Mouse (Mus musculus) cerebellum, adult (tissue): ENCODE results near the gene Atp2b2.

Experiments
- ATAC-seq: cut with Nextera tagmentation; 2 replicates; pipeline ENCODE4 v1.9.2; 2017; ENCODE audit warnings: mild to moderate bottlenecking, moderate library complexity, mixed read lengths; ENCODE audit not compliant: insufficient number of reproducible peaks, low FRiP score, low TSS enrichment

Atp2b2 gene

DNA sequence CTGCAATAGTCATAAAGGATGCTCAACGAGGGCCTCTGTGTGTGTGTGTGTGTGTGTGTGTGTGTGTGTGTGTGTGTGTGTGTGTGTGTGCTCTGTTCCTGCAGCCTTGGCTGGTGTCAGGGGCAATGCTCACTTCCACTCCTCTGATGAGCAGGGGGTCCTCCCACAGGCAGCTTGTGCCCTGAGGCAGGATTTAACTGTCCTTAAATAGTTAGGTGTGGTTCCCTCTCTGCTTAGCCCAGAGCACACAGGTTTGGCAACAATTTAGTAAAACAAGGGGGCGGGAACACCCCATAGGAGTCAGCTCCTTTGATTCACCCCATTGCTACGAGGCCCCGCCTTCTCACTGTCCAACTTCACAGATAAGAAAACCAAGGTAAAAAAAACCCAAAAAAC lies 181.0 kb downstream of the Atp2b2 start:
- no peak for ATAC-seq

DNA sequence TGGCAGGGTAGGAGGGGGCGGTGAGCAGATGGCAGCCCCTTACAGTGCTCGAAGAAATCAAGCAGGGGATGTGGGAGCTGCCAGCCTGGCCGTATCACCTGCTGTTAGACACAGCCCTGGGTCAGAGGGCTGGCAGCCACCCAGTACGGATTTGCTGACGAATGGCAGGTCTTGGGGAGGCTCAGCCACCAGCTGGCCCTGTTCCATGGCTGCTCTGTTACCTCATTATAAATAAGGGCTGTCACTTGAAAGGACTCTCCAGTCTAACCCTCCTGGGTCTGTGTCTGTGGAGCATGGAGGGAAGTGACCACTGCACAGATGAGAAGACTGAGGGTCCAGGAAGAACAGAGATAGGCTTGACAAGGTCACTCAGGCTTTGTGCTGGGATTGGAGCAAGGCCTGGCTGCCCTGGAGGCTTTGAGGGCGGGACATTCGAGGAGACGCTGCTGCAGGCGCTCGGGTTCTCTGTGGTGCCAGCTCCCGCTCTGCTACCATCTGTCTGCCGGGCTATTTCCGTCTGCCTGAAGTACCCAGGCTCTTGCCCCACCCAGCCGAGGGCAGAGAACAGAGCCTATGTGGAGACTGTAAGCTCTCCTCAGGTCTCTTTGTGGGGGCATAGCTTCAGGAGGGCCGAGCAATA lies 181.6 kb downstream of the Atp2b2 start:
- ATAC-seq: peak; percentile 80

DNA sequence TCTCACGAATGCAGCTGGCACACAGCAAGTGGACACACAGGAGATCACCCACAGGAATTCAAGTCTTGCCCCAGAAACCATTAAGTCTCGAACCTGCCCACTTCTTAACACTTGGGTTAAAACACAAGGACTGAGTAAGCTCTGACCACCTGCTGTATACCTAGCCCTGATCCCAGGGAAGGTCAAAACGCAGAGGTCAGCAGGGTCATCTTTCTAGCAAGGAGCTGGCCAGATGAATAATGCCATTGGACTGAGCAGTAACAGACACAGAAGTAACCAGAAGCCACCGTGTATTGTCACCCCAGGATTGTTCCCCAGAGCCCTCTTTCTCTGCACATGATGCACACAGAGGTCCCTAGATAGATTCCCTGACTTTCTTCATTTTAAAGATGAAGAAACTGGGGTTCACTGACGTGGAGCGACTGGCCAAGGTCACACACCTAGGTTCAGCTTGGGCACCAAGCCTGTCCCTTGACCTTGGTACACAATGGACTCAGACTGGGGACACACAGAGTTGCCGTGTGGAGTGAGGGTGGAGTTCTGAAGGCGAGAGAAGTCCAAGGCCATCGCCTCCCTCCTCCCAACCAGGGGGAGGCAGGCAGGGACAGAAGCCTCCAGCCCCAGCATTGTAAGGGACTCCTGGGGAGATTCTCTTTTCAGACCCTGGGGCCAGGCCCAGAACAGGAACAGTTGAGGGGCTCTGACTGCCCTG lies 182.2 kb downstream of the Atp2b2 start:
- no peak for ATAC-seq

DNA sequence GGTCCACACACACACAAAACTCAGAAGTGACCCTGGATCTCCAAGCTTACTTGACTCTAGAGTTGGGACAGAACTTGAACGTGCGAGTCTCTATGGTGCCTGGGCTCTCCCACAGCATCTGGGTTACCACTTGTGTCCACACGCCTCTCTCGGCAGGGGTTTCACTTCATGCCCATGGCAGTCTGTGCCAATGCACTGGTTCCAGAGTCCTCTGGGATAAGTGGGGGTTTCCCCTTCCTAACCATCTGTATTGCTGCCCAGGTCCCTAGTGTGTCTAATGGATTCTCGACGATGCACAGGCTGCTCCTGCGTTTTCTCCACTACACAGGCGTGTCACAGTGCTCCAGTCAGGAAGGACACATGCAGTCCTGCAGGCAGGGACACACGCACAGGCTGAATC lies 184.1 kb downstream of the Atp2b2 start:
- ATAC-seq: no peak

DNA sequence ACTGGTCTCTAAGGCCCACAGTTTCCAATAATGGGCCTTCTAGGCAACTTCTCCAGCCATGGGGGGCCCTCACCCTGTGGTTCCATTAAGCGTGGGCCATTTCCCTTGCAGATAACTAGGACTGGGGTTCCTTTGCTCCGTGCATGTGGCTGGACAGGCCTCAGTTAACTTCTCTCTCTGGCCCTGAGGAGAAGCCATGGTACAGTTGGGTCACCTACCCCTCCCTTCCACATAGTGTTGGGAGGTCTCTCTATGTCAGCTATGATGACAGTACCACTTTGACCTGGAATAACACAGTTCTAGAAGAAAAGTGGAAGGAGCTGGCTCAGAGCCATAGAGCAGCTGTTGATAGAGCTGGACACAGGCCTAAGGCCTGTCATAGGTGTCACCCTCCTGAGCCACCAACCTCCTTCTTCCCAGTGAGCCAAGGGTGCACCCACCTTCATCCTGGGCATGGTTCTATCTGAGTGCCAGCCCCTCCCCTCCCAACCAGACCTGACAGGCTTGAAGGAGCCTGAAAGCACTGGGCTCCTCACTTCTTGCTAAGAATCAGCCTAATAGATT lies 185.0 kb downstream of the Atp2b2 start:
- ATAC-seq: no peak

DNA sequence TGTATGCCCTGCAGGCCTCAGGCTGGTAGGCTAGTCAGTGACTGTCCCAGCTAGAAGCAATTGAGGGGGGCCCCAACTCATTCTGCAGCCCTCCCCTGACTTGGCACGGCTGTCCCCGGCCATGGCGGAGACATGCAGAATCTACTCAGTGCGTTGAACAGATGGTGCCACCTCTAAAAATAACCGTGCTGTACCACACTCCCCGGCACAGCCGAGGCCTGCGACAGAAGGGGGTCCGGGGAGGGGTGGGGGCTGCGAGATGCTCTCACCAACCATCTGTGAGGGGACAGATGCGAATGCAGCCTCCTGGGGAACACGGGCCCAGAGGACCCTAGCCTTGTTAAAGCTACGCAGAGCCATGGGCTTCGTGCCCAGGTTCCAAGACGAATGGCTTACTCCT lies 185.6 kb downstream of the Atp2b2 start:
- peak; percentile 24; the same call in 1 of the 2 replicates for ATAC-seq

DNA sequence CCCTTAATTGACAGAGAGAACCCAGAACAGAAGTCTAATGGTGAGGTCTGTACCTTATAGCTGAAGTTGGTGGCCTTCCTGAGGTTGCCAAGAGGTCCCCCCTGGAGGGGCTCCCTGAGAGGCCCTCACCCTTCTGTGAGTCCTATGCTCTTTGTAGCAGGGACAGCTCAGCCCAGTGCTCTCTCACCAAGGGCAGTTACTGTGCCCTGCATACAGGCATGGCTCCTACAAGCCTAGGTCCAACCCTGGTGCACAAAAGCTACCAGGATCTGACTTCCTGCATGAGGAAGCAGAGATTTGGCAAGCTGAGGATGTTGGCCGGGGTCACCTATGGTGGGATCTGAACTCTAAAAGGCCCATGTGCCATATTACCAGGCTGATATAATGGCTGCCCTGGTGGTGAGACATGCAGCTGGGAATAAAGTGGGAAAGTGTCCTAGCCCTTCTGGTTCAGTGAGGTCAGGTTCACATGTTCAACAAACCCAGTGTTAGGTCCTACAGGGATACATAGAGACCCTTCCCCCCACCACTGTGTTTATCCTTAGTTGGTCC lies 186.2 kb downstream of the Atp2b2 start:
- no peak for ATAC-seq

DNA sequence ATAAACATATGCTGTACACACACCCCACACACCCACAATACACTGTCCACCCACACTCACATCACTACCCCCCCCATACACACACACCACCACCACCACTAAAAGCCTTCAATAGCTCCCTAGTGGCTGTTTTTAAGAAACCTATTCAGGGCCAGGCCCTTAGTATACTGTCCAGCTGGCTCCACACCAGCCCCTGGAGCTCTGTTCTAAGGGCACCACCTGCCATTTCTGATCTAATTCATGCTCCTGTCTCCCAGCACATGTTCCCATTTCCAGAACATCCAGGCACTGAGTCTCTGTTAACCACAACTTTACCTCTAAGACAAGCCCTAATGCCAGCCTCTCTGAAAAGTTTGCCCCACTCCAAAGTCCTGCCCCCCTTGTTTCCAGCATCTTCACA lies 186.8 kb downstream of the Atp2b2 start:
- ATAC-seq: no peak

DNA sequence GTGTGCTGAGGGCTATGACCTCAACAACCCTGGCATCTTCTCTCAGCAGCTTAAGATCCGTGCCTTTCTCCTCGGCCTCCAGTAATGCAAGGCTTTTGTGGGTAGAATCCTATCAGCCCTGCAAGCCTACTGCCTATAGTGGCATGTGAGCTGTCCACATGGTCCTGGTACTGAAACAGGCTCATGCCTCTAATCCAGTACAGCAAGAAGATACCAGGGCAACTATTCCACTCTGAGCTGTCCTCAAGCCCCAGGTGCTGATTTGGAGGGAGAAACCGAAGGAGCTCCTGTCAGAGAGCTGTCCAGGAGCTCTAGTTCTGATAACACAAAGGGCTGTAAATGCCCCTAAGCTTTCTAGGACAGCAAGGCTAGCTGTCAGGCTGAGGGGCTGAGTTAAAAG lies 190.1 kb downstream of the Atp2b2 start:
- ATAC-seq: no peak

DNA sequence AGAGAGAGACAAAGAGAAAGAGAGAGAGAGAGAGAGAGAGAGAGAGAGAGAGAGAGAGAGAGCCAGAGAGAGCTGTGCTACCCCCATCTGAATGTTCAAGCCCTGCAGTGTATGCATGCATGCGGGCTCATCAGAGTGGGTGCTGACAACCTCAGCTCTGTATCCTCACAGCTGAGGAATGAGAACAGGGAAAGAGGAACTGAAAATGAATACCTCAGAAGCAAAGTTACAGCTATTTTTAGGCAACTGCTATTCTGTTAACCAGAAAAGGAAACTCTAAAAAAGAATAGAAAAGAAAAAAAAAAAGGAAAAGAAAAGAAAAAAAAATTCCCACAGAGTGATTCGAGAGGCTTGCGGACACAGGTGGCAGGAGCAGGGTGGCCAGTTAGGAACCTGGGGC lies 192.6 kb downstream of the Atp2b2 start:
- ATAC-seq: no peak

DNA sequence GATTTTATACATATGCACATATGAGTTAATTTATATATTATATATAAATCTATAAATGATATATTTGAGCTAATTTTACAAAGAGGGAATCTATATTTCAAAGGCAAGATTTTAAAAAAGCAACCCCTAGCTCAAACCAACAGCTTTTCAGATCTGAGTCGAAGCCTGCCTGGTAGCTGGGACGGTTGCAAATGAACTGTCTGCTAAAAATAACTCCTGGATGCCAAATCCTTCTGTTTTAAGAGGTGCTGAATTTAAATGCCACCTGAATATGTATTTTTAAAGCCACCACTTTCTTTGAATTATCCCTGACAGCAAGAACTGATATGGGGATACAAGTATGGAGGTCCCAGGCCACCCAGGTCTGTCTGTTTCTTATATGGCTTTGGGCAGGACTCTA lies 193.8 kb downstream of the Atp2b2 start:
- no peak for ATAC-seq

DNA sequence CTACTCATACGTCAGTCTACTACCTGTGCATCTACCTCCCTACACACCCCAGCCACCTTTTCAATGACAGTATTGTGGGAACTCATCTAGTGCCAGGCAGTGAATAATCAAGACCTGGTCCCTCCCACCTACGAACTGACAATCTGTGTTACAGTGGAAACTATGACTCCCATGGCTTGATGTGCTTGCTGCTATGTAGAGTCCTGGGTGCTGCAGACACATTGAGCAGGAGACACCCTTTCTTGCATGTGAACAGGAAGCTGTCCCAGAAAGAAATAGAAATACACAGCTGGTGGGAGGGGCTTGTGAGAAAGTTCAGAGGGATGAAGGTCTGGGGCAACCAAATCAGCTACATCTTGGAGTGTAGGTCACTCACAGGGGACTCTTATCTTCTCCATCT lies 195.3 kb downstream of the Atp2b2 start:
- ATAC-seq: no peak

DNA sequence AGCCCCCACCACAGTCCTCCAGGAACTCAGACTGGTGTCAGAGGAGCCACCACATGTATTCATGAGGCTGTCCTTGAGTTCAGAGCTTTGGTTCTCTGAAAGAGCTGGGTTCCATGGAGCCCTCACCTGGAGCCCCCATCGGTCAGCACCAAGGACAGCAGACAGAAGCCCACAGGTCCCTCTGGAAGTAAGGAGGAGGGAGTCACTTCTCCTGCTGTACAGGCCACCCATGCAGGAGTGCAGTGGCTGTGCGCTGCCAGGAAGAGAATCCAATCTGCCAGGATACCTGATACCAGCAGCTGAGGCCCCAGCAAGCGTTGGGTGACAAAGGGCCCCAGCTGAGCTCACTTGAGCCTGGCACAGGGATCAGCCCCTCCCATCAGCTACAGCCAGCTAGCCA lies 199.2 kb downstream of the Atp2b2 start:
- no peak for ATAC-seq

DNA sequence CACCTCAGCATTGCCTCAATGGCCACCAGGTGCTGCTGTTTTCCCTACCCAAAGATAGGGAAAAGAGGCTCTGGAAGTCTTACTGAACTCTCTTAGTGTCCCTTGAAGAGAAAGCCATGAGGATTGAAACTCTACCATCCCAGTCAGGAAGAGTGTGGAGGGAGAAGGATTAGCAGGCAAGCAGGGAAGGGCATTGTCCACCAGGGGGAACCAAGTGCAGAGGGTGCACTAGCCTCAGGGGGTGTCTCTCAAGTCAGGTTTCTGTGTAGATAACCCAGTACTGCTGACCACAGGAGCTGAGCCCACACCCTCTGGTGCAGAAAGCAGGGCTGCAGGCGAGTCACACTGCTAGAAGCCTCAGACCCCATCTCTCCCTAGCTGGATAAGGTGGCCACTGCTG lies 203.9 kb downstream of the Atp2b2 start:
- no peak for ATAC-seq

DNA sequence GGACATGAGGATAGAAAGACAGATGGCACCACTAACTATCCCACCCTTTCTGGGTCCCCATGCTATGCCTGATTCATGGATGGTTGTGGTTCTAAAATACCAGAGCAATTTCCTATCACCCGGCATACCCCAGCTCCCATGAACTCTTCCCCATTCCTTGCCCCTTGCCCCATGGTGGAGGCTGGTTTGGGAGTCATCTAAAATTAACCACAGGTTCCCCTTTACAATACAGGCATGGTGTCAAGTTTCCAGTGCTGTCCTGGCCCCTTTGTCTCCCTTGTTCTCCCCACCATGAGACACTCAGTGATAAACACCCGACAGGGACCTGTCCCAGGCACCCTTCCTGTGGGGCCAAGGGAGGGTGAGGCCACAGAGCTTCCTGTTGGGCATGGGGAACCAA lies 204.7 kb downstream of the Atp2b2 start:
- no peak for ATAC-seq

DNA sequence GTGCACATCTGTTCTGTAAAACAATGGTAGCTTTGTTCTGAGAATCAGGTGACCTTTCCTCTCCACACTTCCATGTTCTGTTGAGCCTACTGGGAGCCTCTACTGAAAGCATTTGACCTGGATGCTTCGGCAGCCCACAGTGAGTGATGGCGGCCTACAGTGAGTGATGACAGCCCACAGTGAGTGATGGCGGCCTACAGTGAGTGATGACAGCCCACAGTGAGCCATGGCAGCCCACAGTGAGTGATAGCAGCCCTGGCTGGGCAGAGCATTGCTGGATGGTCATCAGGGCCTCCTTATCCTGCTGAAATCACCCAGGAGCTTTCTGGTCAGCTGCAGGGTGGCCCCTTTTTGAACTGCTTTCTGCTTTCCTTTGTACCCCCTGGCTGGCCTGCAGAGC lies 205.9 kb downstream of the Atp2b2 start:
- ATAC-seq: no peak

DNA sequence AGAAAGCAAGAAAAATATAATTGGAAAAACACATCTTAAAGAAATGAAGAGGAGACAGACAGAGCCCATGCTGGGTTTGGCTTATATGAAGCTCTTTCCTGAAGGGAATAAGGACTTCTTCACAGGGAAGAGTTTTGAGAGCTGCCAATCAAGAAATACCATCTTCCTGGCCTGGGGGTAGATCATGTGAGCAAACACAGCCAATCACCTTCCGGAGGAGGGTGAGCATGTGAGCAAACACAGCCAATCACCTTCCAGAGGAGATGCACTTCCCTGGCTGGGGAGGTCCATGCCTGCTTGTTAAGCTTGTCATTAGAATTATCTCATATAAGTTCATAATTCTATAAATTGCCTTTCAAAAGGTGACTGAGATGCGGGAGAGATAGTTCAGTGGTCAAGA lies 211.9 kb downstream of the Atp2b2 start:
- no peak for ATAC-seq

DNA sequence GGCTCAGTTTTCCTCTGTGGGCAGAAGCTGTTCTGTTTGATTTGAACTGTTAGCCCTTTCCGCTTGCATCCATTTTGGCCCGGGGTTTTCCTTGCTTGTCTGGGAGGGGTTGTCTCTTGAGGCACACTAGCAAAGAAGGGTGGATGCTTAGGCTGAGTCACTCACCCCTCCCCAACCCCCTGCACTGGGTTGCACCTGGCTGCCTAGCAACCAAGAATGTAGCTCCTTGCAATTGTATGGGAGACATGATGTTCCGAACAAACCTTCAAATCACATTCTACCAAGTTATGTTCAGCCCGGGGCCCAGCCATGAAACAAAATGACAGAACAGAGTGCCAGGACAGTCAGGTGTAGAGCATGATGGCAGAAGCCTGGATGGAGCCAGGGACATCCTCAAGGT lies 215.1 kb downstream of the Atp2b2 start:
- no peak for ATAC-seq

DNA sequence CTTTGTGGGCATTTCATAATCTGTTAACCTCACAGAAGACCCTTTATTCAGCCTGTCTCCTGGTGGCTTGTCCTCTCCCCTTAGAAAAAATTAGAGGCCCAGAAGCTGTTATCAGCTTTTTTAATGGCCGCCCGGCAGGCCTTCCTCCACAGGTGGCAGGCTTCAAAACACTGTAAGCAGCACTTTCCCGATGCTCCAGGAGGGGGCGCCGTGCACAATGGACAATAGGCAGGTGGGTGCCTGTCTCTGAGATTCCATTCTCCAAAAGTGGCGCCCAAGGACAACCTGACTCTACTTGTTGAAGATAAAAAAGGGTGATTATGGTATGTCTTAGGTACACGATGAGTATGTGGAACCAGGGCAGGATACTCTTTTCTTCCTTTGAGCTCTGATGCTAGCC lies 220.0 kb downstream of the Atp2b2 start:
- ATAC-seq: 0 out of 2 replicates have a peak, but pooled peaks have one; percentile 11

DNA sequence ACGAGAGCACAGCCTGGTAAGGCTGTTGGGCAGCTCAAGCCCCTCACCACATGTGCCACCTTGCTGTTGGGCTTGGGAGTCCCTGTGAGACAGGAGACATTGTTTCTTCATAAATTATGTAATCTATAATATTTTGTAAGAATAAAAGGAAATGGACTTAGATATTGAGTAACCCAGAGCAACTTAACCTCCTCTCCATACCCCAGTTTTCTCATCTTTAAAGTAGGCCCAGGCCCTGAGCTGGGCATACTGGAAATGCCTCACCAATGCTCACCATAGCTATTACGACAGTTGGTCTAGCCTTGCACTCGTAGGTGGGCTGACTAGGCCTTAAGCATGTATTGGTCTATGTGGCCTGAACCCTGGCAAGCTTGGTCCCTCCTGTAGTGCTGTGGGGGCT lies 225.7 kb downstream of the Atp2b2 start:
- no peak for ATAC-seq

DNA sequence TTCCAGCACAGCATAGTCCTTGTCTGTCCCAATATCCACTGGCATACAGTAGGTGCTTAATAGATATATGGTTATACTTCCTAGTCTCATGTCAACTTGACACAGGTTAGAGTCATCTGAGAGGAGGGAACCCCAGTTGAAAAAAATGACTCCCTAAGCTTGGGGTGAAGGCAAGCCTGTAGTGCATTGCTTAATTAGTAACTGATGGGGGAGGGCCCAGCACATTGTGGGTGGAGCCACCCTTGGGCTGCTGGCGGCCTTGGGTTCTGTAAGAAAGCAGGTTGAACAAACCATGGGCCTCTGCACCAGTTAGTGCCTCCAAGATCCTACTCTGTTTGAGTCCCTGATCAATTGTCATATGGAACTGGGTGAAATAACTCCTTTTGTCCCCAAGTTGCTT lies 231.0 kb downstream of the Atp2b2 start:
- no peak for ATAC-seq

DNA sequence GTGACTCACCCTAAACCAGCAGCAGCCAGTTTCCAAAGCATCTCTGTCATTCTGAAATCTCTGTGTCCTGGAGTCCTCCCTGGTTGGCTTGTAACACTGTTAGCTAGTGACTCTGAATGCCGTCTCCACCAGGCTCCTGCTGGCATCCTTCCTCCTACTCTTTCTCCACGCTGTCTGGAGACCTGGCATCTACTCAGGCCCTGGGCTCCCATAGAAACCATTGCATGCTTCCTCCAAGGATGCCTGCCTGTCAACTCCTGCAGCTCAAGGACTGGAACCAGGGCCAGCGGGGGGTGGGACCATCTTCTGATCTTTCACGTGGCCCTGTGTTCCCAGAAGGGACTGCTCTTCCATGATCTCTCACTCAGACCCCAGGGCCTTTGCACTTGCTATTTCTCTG lies 231.7 kb downstream of the Atp2b2 start:
- no peak for ATAC-seq
